Mouse (Mus musculus) c-Kit-positive CD71-negative TER-119-negative erythroid progenitor cells, embryonic 14.5 days (primary cell): ENCODE results near the gene Nsd2.
"Not testable (repeated sequence)": the region's sequence is repeated elsewhere in the genome, so short reads cannot be mapped to it uniquely, and the experiment has no call there.

ENCODE experiments used
- DNase-seq: peaks from one replicate; pipeline ENCODE4 v3.0.0-alpha.2; 2013; ENCODE audit warnings: low read depth

Gene Nsd2

GRCm38 (mm10) chr5:33932413-33932812, 111.9 kb downstream of the Nsd2 start:
- no peak for DNase-seq

- DNase-seq, result no peak
These were observed 113.6 kb downstream of the Nsd2 start for GRCm38 (mm10) chr5:33934081-33934480.

GRCm38 (mm10) chr5:33934877-33935276, 114.4 kb downstream of the Nsd2 start:
- DNase-seq, result no peak

- no peak for DNase-seq
These were observed 115.2 kb downstream of the Nsd2 start for GRCm38 (mm10) chr5:33935700-33936111.

- DNase-seq, result peak; percentile 95
These were observed 115.7 kb downstream of the Nsd2 start, which contains the start of gene Nelfa for GRCm38 (mm10) chr5:33936120-33936707. TSS of gene Nelfa (minus strand) at chr5:33936413.

- no peak for DNase-seq
These were observed 116.7 kb downstream of the Nsd2 start for GRCm38 (mm10) chr5:33937230-33937629.

- DNase-seq, result no peak
These were observed 117.9 kb downstream of the Nsd2 start for GRCm38 (mm10) chr5:33938448-33938847.

- DNase-seq, result not testable (repeated sequence)
These were observed 126.5 kb downstream of the Nsd2 start for GRCm38 (mm10) chr5:33947035-33947434.
